Mouse (Mus musculus): Measurements from ENCODE around the gene Tff3.
A peak's percentile ranks its signal among the peaks of the same experiment; 100 is the strongest.

Tff3 gene

DNA sequence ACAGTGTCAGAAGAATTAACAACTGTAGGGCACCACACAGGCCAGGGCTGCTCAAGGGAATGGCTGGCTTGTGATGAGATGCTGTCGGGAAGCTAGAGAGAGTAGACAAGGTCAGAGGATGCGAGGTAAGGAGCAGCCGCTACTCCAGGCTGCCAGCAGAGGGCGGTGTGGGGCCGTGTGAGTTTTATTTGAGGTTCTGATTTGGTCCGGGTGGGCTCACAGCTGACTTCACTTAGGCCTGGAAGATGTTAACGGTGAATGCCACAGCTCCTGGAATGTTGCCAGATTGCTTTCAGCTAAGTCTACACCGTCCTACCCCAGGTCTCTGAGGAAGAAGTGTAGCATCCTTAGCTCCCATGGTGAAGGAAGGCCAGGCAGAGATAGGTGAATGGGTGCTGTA lies 7.5 kb downstream of the Tff3 start:
- peak; percentile 22 to 30 for DNase-seq (ENCODE audit: low spot score in 2 of 2)

DNA sequence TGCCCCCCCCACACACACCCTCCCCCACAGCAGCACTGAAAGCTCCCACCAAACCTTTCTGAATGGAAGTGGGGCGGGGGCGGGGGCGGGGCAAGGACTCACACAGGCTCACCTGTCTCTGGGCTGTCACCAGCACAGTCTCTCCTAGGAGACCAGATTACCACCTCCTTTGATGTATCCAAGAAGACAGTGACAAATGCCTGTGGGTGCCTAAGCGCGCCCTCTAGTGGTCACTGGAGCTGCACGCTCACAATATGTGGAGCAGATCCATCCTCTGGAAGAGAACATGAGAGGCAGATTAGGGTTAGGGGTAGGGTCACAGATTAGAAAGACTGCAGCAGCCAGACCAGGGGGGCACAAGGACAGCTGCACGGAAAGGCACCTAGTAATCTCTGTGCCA lies 10.0 kb downstream of the Tff3 start:
- peak; percentile 61 to 65 for DNase-seq (ENCODE audit: low spot score in 2 of 2)

DNA sequence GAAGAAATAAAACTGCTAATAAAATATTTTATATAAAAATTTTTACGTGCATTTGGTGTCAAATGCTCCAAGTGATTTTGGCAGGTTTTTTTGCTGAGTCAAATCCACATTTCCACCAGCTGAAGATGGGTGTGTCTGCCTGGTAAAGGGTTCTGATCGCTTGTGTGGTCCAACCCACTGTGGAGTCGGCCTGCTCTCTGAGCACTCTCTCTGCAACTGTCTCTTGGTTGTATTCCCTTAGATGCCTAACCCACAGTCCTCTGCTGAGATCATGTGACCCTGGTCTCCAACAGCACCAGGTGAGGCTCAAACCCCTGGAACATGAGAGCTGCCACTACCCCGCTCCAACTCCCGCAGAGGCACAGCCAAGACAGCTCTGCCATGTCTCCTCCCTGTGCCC lies 11.5 kb downstream of the Tff3 start:
- no peak for DNase-seq (ENCODE audit: low spot score in 2 of 2)

DNA sequence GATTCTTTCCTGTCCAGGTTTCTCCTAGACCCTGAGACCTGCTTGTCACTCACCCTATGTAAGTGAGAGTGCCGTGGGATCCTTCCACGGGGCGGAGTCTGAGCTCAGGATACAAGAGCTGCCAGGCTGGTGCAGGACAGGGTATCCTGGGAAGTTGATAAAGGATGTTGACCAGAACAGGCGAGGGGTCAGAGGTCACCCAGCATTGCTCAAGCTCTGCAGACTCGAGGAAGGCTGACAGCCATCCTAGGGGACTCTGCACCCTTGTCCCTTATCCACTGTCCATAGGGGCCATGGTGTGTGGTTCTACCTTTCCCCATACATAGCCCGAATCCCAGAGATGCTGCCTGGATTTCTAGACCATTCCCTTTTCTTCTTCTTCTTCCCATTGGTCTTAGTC lies 13.4 kb downstream of the Tff3 start:
- DNase-seq (ENCODE audit: low spot score in 2 of 2) = no peak

- DNase-seq (ENCODE audit: low spot score in 2 of 2) = no peak
Observed at GRCm38 (mm10) chr17:31113191-31113856, 16.1 kb downstream of the Tff3 start.

- no peak for DNase-seq (ENCODE audit: low spot score in 2 of 2)
Observed at GRCm38 (mm10) chr17:31108388-31108787, 21.1 kb downstream of the Tff3 start.

- DNase-seq (ENCODE audit: low spot score in 2 of 2) = no peak
Observed at GRCm38 (mm10) chr17:31103823-31104222, 25.6 kb downstream of the Tff3 start.

DNA sequence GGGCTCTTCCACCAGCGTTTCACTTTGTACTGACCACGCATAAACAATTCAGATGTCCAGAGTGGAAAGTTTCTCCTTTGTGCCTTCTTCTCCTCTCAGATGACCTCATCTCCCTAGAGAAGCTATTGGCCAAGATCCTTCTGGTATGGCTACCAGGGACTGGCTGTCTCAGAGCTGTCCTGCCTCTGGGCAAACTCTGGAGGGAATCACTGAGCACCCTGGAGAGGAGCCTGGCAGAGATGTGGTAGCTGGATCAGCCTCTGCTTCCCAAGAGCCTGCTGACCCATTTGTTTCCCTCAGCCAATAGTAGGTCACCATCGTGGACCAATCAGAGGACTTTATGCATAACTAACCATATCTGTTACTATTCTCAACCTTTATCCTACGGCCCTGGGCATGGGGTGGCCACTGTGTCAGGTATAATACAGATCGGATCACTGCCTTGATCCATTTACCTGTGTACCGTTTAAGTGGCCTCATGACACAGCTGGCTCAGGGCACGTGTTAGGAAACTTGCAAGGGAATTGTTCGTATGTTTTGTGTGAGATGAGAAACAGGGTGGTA lies 26.4 kb downstream of the Tff3 start:
- no peak for DNase-seq (ENCODE audit: low spot score in 2 of 2)

- no peak for DNase-seq (ENCODE audit: low spot score in 2 of 2)
Observed at GRCm38 (mm10) chr17:31098788-31099187, 30.7 kb downstream of the Tff3 start.

DNA sequence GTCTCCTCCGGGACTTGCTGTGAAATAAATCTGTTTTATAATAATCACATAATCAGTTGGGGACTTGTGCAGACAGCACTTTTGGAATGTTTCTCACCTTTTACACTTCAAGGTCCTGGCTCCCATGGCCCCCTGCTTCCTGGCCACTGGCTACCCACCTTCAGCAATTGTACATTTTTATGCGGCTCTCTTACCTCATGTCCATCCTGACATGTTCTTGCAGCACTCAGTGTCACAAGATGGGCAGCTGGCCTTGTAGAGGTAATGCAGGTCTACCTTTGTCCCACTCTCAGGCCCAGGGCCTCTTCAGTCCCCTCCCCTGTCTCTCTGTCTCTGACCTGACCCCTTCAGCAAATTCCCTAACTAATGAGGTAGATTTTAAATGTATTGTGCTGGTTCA lies 32.6 kb downstream of the Tff3 start:
- no peak for DNase-seq (ENCODE audit: low spot score in 2 of 2)

DNA sequence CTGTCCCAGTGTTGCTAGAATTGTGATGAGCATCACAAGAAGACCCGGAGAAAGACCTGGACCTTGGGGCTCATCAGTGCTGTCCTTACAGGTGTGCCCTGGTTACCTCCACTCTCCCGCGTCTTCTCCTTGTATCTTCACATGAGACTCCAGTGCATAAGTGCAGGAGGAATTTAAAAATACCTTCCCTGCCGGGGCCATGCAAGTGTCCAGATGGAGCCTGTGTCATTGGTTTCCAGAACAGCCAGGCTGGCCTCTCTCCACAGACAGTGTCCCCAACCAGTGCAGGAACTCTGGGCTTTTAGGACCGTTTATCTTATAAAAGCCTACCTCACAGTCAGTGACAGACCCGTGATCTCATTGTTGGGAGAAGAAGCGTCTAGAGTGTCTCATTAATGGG lies 33.9 kb downstream of the Tff3 start:
- DNase-seq (ENCODE audit: low spot score in 2 of 2) = no peak

DNA sequence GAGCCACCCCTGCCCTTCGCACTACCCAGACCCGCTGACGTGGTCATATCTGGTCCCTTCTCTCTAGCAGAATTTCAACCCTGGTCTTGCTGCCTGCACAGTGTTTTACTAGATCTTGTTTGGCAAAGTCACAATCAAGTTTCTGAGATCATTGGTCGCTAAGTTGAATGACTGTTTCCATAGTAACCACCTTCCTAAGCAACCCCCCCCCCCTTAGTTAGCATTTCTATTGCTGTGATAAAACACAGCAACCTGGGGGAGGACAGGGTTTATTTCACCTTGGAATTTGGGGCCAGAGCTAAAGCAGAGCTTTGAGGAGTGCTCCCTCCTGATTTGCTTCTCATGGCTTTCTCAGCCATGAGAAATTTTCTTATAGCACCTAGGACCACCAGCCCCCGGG lies 34.7 kb downstream of the Tff3 start:
- DNase-seq (ENCODE audit: low spot score in 2 of 2) = no peak

DNA sequence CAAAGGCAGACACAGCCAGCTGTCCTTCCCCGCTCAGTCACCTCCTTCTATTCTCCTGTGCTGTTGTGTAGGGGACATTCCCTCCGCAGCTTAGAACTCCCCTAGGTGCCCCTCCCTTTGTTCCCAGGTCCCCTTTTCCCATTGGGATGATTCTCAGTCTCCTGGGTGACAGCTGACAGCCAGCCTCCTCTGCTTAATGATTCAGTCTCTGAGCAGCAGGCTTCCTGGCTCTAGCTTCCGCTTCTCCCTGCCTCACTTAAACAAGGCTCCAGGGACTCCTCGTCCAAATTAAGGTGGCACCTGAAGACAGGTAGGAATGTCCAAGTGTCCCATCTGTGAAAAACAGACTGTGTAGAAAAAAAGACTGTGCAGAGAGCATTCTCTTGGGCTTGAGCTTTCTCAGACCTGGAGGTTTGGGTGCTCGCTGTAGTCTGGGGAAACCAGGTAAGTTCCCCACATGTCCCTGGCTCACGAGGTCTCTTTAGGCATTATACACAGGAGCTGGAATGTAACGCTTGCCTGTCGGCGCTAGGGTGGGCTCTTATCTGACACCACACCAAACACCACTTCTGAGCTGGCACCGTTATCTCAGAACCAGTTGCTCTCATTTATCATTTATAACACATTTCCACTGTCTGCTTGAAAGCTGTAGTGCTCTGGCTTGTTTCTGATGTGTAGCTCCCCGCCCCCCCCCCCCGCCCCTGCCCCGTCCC lies 38.3 kb downstream of the Tff3 start:
- DNase-seq (ENCODE audit: low spot score in 2 of 2) = peak in 1 of 2 experiments; percentile 44

- DNase-seq (ENCODE audit: low spot score in 2 of 2) = no peak
Observed at GRCm38 (mm10) chr17:31089848-31090247, 39.6 kb downstream of the Tff3 start.

DNA sequence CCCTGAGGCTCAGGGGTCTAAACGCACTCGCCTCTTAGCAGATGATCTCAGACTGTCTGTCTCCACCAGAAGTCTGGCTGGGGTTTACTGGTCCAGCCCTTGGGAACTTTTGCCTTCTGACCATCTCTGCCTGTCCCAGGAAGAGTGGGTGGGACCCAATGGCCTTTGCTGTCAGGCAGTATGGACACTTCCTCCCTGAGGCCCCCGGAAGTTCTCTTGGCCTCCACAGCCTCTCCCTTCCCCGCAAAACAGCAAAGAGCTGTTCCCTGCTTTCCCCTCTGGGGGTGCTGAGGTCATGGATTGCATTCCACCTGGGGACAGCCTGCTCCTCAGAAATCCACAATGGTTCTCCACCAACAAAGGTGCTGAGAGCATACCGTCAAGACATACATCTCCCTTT lies 40.7 kb downstream of the Tff3 start:
- DNase-seq (ENCODE audit: low spot score in 2 of 2) = no peak

DNA sequence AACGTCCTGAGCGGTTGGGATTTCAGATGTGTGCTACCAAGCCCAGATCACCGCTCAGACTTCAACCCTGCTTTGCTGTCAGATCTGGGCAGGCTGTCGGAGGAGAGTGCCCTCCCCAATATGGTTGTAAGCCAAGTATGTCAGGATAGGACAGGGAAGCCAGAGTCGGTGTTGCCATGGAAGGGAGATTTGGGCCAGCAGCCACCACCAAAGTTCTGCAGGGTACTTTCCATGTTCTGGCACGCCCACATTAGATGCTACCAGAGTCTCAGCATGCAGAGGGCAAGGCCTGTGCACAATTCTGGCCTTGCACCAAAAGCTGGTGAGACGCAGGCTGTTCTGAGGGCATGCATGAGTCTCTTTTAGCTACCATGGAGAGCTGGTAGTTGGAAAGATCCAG lies 43.2 kb downstream of the Tff3 start:
- no peak for DNase-seq (ENCODE audit: low spot score in 2 of 2)

- no peak for DNase-seq (ENCODE audit: low spot score in 2 of 2)
Observed at GRCm38 (mm10) chr17:31085519-31085918, 43.9 kb downstream of the Tff3 start.

DNA sequence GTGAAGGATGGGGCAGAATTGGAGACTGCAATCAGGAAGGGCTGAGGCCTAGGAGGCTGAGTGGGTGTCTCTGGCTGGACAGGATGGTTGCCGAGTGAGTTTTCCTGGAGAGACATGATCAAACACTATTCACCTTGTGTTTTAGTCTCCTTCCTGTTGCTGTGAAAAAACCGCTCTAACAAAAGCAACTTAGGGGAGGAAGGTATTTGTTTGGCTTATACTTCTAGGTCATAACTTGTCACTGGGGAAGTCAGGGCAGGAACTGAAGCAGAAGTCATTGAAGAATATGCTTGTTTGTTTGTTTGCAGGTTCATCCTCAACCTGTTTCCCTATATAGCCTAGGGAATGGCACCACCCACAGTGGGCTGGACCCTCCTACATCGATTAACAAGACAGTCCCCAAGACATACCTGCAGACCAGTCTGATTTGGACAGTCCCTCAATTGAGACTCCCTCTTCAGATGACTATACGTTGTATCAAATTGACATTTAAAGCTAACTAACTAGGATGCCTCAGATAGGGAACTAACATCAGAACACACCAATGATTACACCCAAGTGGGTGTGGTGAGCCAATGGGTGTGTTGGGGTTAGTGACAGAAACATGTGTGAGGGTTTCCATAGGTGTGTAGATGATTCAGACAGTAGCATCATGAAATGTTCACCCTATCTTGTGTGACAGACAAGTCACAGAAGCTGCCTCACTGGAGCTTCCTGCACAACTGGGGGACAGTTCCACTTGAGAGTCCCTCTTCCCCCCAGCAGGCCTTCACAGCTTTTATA lies 47.0 kb downstream of the Tff3 start:
- DNase-seq (ENCODE audit: low spot score in 2 of 2) = no peak

DNA sequence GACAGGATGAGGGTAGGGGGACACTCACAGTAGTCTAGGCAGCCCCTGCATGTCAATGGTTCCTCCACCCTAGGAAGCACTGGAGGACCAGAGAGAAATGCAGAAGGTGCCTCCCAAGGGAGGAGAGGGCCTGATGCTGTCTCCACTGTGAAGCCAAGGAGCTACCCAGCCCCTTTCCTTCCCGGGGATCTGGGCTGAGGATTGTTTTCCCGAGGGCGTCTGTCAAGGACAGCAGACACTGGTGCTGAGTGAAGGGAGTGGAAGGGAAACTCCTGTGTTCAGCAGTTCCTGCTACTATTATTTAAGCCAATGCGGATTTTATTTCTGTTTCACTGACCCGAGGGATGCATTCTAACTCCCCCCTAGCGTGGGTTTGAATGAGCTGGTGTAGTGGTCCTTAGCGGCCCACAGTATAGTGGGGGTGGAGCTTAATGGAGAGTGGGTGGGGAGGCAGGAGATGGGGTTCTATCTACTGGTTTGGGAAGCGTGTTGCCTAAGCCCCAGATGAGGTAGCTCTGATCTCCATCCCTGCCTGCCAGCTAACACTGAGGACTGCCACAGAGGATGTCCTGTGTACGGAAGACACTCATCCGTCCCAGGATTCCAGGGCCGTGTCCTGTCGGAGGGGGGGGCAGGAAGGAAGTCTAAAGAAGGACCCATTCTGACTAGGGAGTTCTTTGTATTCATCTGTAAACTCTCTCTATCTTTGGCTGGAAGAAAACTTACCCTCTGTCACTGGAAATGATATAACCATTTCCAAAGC lies 50.2 kb downstream of the Tff3 start:
- no peak for DNase-seq (ENCODE audit: low spot score in 2 of 2)

DNA sequence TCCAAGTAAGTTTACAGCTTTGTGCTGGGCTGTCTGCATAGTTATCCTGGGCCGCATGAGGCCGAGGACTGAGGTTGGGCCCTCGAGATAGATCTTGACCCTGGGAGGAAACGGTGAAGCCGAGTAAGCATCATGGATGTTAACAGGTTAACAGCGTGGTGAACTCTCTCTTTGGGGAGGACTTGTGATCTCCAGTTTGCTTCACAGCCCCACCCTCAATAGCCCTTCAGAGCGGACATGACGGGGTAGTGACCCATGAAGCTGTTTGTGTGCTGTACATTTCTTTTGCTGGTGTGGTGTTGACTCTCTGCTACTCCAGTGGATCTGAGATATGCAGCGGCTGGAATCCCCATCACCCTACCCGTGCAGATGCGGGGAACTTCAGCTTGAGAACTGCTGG lies 50.9 kb downstream of the Tff3 start:
- no peak for DNase-seq (ENCODE audit: low spot score in 2 of 2)

- peak; percentile 51 to 61 for DNase-seq (ENCODE audit: low spot score in 2 of 2)
Observed at GRCm38 (mm10) chr17:31077561-31077960, 51.9 kb downstream of the Tff3 start.

- peak; percentile 76 to 80 for DNase-seq (ENCODE audit: low spot score in 2 of 2)
Observed at GRCm38 (mm10) chr17:31075471-31075870, 54.0 kb downstream of the Tff3 start.
